Mouse (Mus musculus): ENCODE measurements around the gene Fam111a.

GRCm38 (mm10) chr19:12541644-12542043 lies 3.9 kb upstream of the Fam111a start:
- TF ChIP-seq CTCF (IDR thresholded peaks at IDR 0.05; ENCODE audit: extremely low read depth, insufficient read depth, low read length) (no peak), POLR2A (IDR thresholded peaks at IDR 0.05; ENCODE audit: extremely low read depth, insufficient read depth, low read length) (no peak)
